Mouse (Mus musculus): ENCODE data around the gene Cog4. TPM values are rescaled to one million over a fixed set of nuclear protein-coding genes. Genes with fewer than 3 reads are reported as not detected.

The Cog4 gene
- 10 to 100 TPM; 64.7 to 78.0 TPM for total RNA-seq (2023)

GRCm38 (mm10) chr8:110846405-110847170 is at the start of gene Cog4, which contains the start of gene Sf3b3:
Gene Cog4, plus strand, starts transcription at chr8:110846600.
Gene Sf3b3, minus strand, starts transcription at chr8:110846787.

DNA sequence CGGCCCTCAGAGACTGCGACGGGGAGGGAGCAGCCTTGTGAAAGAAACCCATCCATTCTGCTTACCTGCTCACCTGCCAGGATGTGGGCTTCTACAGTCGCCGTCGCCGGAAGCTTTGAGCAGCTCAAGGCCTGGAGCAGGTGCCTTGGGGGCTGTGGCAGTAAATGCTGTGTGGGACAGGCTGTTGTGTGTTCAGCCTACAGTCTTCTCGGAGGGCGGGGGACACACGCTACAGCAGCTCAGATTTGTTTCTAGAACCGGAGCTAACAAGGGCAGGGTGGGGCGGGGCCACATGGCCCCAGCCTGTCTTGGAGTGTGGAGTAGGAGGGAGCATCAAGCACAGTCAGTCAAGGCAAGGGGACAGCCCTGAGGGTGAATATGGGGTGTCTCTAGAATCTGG is 40.7 kb upstream of the Cog4 start, which contains the start of gene Il34:
Gene Il34 (minus strand): TSS at position 256 of the 400 bp plus-strand sequence.

DNA sequence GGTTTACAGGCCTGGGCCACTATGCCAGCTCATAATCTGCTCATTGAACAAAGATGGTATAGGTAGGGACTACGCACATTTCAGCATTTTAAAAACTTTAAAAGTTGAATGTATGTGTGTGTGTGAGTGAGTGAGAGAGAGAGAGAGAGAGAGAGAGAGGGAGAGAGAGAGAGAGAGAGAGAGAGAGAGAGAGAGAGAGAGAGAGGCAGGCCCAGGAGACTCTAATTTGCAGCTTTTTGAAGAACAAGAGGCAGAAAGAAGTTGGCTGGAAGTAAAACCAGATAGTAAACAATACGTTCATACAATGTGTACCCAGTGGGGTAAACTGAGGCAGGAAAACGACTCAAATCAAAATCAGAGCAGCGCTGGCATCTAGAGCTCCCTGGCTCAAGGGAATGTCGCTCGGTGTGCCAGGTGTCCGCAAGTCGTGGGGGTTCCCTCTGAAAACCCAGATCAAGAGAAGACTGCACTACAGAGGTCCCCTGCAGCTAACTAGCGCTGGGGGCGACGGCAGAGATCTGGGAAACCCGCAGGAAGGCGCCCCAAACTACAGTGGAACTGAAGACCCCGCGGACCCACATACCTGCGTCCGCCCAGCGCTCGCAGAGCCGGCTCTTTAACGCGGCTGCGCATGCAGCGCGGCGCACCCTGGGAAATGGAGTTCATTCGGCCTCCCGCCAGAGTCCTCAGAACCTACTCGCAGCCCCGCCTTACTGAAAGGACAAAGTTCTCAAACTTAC is 55.6 kb downstream of the Cog4 start, which contains the start of gene Fuk:
Gene Fuk (minus strand): TSS at position 650 of the 740 bp plus-strand sequence.

GRCm38 (mm10) chr8:110919341-110920031 is 73.1 kb downstream of the Cog4 start, which contains the start of gene St3gal2:
Gene St3gal2, plus strand, starts transcription at chr8:110919922.

Other genes starting within 250 kb of the Cog4 start
- 10 to 100 TPM; 59.9 to 65.1 TPM for gene Vac14, start 228.0 kb upstream of the Cog4 start, total RNA-seq (2023)
- gene Mtss1l, start 125.1 kb upstream of the Cog4 start, total RNA-seq (2023), result 1 to 10 TPM; 3.6 to 3.8 TPM
- not detected for gene Il34, start 40.7 kb upstream of the Cog4 start, total RNA-seq (2023)
- gene Sf3b3, start 187 bp downstream of the Cog4 start, total RNA-seq (2023), result 100 to 1,000 TPM; 173 to 186 TPM
- gene Fuk, start 55.9 kb downstream of the Cog4 start, total RNA-seq (2023), result 10 to 100 TPM; 15.6 to 22.1 TPM
- 10 to 100 TPM; 27.4 to 30.4 TPM for gene St3gal2, start 73.3 kb downstream of the Cog4 start, total RNA-seq (2023)
- 10 to 100 TPM; 69.4 to 71.6 TPM for gene Ddx19a, start 151.2 kb downstream of the Cog4 start, total RNA-seq (2023)
- gene Ddx19b, start 185.2 kb downstream of the Cog4 start, total RNA-seq (2023), result 10 to 100 TPM; 18.1 to 20.5 TPM
- 10 to 100 TPM; 43.0 to 45.0 TPM for gene Aars, start 186.5 kb downstream of the Cog4 start, total RNA-seq (2023)
- gene Exosc6, start 209.7 kb downstream of the Cog4 start, total RNA-seq (2023), result 10 to 100 TPM in 1 of 2 experiments, 1 to 10 TPM in 1; 8.7 to 11.4 TPM
- not detected for gene Clec18a, start 245.8 kb downstream of the Cog4 start, total RNA-seq (2023)
- 10 to 100 TPM; 26.8 to 27.1 TPM for gene Pdpr, start 248.0 kb downstream of the Cog4 start, total RNA-seq (2023)

Data from B cell, adult 67 days (primary cell).